Mouse (Mus musculus) testis, adult 2 months (tissue): Measurements from ENCODE around the gene Ptgir.

ENCODE experiments used
- CTCF ChIP-seq: fragments of 200-500 bp; IDR thresholded peaks from 2 replicates; pipeline ENCODE4 v1.5.1; 2012; ENCODE audit warnings: low read depth, mild to moderate bottlenecking, inconsistent platforms, low read length, moderate library complexity; ENCODE audit not compliant: control insufficient read depth, insufficient read depth, insufficient replicate concordance
- POLR2A ChIP-seq: fragments of 200-500 bp; IDR thresholded peaks from 2 replicates; pipeline ENCODE4 v1.6.1; 2012; ENCODE audit warnings: low read depth, mild to moderate bottlenecking, inconsistent platforms, low read length, moderate library complexity; ENCODE audit not compliant: control insufficient read depth

- TF ChIP-seq CTCF (no peak), POLR2A (no peak)
Observed at GRCm38 (mm10) chr7:16920150-16920579, 13.9 kb downstream of the Ptgir start.
